Mouse (Mus musculus) thymus, adult 2 months (tissue): ENCODE measurements around the gene Fam102b. TPM values are rescaled to one million over a fixed set of nuclear protein-coding genes. Genes with fewer than 3 reads are reported as not detected.

Experiments
- DNase-seq: peaks from one replicate; pipeline ENCODE4 v3.0.0; 2021
- H3K27ac ChIP-seq: fragments of 200-500 bp; 2 replicates; pipeline ENCODE4 v1.5.1; 2012; ENCODE audit warnings: low read length, control low read depth; ENCODE audit not compliant: control insufficient read depth, insufficient read depth
- H3K27me3 ChIP-seq: fragments of 200-500 bp; 2 replicates; pipeline ENCODE4 v1.6.1; 2012; ENCODE audit warnings: mild to moderate bottlenecking, low read length, moderate library complexity, mixed read lengths; ENCODE audit not compliant: control insufficient read depth, insufficient read depth
- H3K36me3 ChIP-seq: fragments of 200-500 bp; 2 replicates; pipeline ENCODE4 v1.6.1; 2012; ENCODE audit warnings: mild to moderate bottlenecking, low read length, moderate library complexity; ENCODE audit not compliant: control insufficient read depth, insufficient read depth
- H3K4me1 ChIP-seq: fragments of 200-500 bp; replicated peaks from 2 replicates; pipeline ENCODE4 v1.6.1; 2012; ENCODE audit warnings: low read length; ENCODE audit not compliant: control insufficient read depth, insufficient read depth
- H3K4me3 ChIP-seq: fragments of 200-500 bp; 2 replicates; pipeline ENCODE4 v1.5.1; 2012; ENCODE audit warnings: mild to moderate bottlenecking, low read length, control low read depth, moderate library complexity; ENCODE audit not compliant: control insufficient read depth, insufficient read depth
- CTCF ChIP-seq: fragments of 200-500 bp; IDR thresholded peaks from 2 replicates; pipeline ENCODE4 v1.5.1; 2012; ENCODE audit warnings: mild to moderate bottlenecking, control low read depth, low read length, moderate library complexity, borderline replicate concordance; ENCODE audit not compliant: control insufficient read depth, poor library complexity, insufficient read depth; ENCODE audit errors: extremely low read depth
- POLR2A ChIP-seq: fragments of 200-500 bp; IDR thresholded peaks from 2 replicates; pipeline ENCODE4 v1.6.1; 2012; ENCODE audit warnings: mild to moderate bottlenecking, low read length, control low read depth, moderate library complexity; ENCODE audit not compliant: control insufficient read depth, poor library complexity, insufficient read depth; ENCODE audit errors: extremely low read depth
- WGBS: fragments of 180-500 bp; shearing (Covaris S2); methylation state at CpG from one replicate; pipeline ENCODE4 v1.1.7; 2018; 5-methylcytosine and 5-hydroxymethylcytosine counted together
- polyA plus RNA-seq: library from polyadenylated mRNA; depleted of rRNA; stranded (reverse); fragments of >200 nt; gene quantifications from 2 replicates; pipeline ENCODE4 v1.2.3, GENCODE M21; 2012

Fam102b gene
- polyA plus RNA-seq, 1 experiment, result 6.2 TPM

GRCm38 (mm10) chr3:109021720-109022516 is 5.5 kb downstream of the Fam102b start:
- Histone ChIP-seq H3K4me3 (no peak overlapping the region), H3K27me3 (no peaks in the 10 kb centered on the region), H3K36me3 (no peaks in the 10 kb centered on the region), H3K4me1 (peaks cover 7% of the 10 kb centered on the region), H3K27ac (no peak overlapping the region)
- TF ChIP-seq CTCF (no peak), POLR2A (no peak)
- 69% methylated on average over 6 of the region's 6 CpGs for WGBS
- no peak for DNase-seq

GRCm38 (mm10) chr3:109018336-109018735 is 9.1 kb downstream of the Fam102b start:
- Histone ChIP-seq H3K27ac (no peak overlapping the region), H3K36me3 (no peaks in the 10 kb centered on the region), H3K27me3 (no peaks in the 10 kb centered on the region), H3K4me1 (no peaks in the 10 kb centered on the region), H3K4me3 (no peak overlapping the region)
- WGBS, result 93% methylated on average over 5 of the region's 5 CpGs
- DNase-seq, result no peak
- TF ChIP-seq CTCF, result no peak
- no peak for TF ChIP-seq POLR2A

- Histone ChIP-seq H3K4me3 (no peak overlapping the region), H3K27ac (no peak overlapping the region), H3K36me3 (no peaks in the 10 kb centered on the region), H3K27me3 (no peaks in the 10 kb centered on the region), H3K4me1 (no peaks in the 10 kb centered on the region)
- DNase-seq, result no peak
- WGBS, result 91% methylated on average over 4 of the region's 4 CpGs
- TF ChIP-seq CTCF, result no peak
- no peak for TF ChIP-seq POLR2A
These were observed 14.8 kb downstream of the Fam102b start for GRCm38 (mm10) chr3:109012595-109012994.

GRCm38 (mm10) chr3:109010489-109011260 is 16.7 kb downstream of the Fam102b start:
- no peaks in the 10 kb centered on the region for H3K4me1 ChIP-seq
- H3K27me3 ChIP-seq, result no peaks in the 10 kb centered on the region
- 26% methylated on average over 7 of the region's 7 CpGs for WGBS
- H3K27ac ChIP-seq, result no peak overlapping the region
- no peak for TF ChIP-seq CTCF
- TF ChIP-seq POLR2A, result no peak
- H3K4me3 ChIP-seq, result no peak overlapping the region
- no peak for DNase-seq
- H3K36me3 ChIP-seq, result no peaks in the 10 kb centered on the region

- 46% methylated on average over 5 of the region's 5 CpGs for WGBS
- peaks cover under 1% of the 10 kb centered on the region for H3K36me3 ChIP-seq
- DNase-seq, result no peak
- H3K27ac ChIP-seq, result no peak overlapping the region
- H3K4me3 ChIP-seq, result no peak overlapping the region
- no peak for TF ChIP-seq POLR2A
- no peaks in the 10 kb centered on the region for H3K4me1 ChIP-seq
- H3K27me3 ChIP-seq, result no peaks in the 10 kb centered on the region
These were observed 19.2 kb downstream of the Fam102b start for GRCm38 (mm10) chr3:109008180-109008579.

GRCm38 (mm10) chr3:109005777-109006176 is 21.6 kb downstream of the Fam102b start:
- no peaks in the 10 kb centered on the region for H3K4me1 ChIP-seq
- 92% methylated on average over 5 of the region's 5 CpGs for WGBS
- peaks cover 8% of the 10 kb centered on the region for H3K36me3 ChIP-seq
- no peak for DNase-seq
- H3K4me3 ChIP-seq, result no peak overlapping the region
- TF ChIP-seq POLR2A, result no peak
- no peak for TF ChIP-seq CTCF
- no peak overlapping the region for H3K27ac ChIP-seq
- H3K27me3 ChIP-seq, result no peaks in the 10 kb centered on the region
